Mouse (Mus musculus) forebrain, postnatal 0 days (tissue): ENCODE results near the gene Rpl19. TPM values are rescaled to one million over a fixed set of nuclear protein-coding genes. Genes with fewer than 3 reads are reported as not detected.

Experiments
- ATAC-seq: fragments of 200-750 bp; cut with Nextera tagmentation; 2 replicates; pipeline ENCODE4 v1.8.0; 2017; ENCODE audit warnings: mild to moderate bottlenecking, moderate library complexity
- DNase-seq: peaks from one replicate; pipeline ENCODE4 v3.0.0-alpha.2; 2015
- H3K27ac ChIP-seq: fragments of 300-500 bp; sonication (generic); 2 replicates; pipeline ENCODE4 v1.5.1; 2014; ENCODE audit warnings: low read depth, mild to moderate bottlenecking, antibody characterized with exemption, low read length, moderate library complexity, mixed read lengths
- H3K27me3 ChIP-seq: fragments of 300-500 bp; sonication (generic); 2 replicates; pipeline ENCODE4 v1.6.1; 2014; ENCODE audit warnings: mild to moderate bottlenecking, low read length, mixed read lengths; ENCODE audit not compliant: insufficient read depth
- H3K36me3 ChIP-seq: fragments of 300-500 bp; sonication (generic); 2 replicates; pipeline ENCODE4 v1.6.1; 2014; ENCODE audit warnings: mild to moderate bottlenecking, moderate library complexity; ENCODE audit not compliant: insufficient read depth
- H3K4me1 ChIP-seq: fragments of 300-500 bp; sonication (generic); 2 replicates; pipeline ENCODE4 v1.6.1; 2014; ENCODE audit warnings: antibody characterized with exemption; ENCODE audit not compliant: insufficient read depth
- H3K4me2 ChIP-seq: fragments of 300-500 bp; sonication (generic); 2 replicates; pipeline ENCODE4 v1.6.1; 2014; ENCODE audit warnings: low read depth, mild to moderate bottlenecking, moderate library complexity
- H3K4me3 ChIP-seq: fragments of 300-500 bp; sonication (generic); 2 replicates; pipeline ENCODE4 v1.5.1; 2014; ENCODE audit warnings: low read depth, low read length, mixed read lengths
- H3K9ac ChIP-seq: fragments of 300-500 bp; sonication (generic); 2 replicates; pipeline ENCODE4 v1.6.1; 2014; ENCODE audit warnings: mild to moderate bottlenecking
- H3K9me3 ChIP-seq: fragments of 300-500 bp; sonication (generic); 2 replicates; pipeline ENCODE4 v1.6.1; 2016; ENCODE audit warnings: low read length
- CTCF ChIP-seq: sonication (generic); IDR thresholded peaks from 2 replicates; pipeline ENCODE4 v1.5.1; 2016; ENCODE audit warnings: antibody characterized with exemption, control low read depth, low read depth
- WGBS: fragments of 180-500 bp; shearing (Covaris S2); extraction: QIAGEN DNeasy Blood & Tissue Kit; methylation state at CpG from one replicate; pipeline ENCODE4 v1.1.7; 2014; 5-methylcytosine and 5-hydroxymethylcytosine counted together
- polyA plus RNA-seq: library from polyadenylated mRNA; unstranded; fragments of >200 nt; fragmentation: Nextera tagmentation; extraction: Ambion mirVana; gene quantifications from 2 replicates; pipeline ENCODE4 v1.2.1, GENCODE M21; 2015
- total RNA-seq: library from RNA; depleted of rRNA; stranded (reverse); fragments of >200 nt; gene quantifications from 2 replicates; pipeline ENCODE4 v1.2.3, GENCODE M21; 2014

The Rpl19 gene
- total and polyA plus RNA-seq, 2 experiments from 2014 or later: 687 to 793 TPM

GRCm38 (mm10) chr11:98034061-98034460, 7.6 kb downstream of the Rpl19 start:
- no peak for TF ChIP-seq CTCF
- 81% methylated on average over 5 of the region's 5 CpGs for WGBS
- no peaks in the 10 kb centered on the region for H3K9me3 ChIP-seq
- peaks cover 23% of the 10 kb centered on the region for H3K36me3 ChIP-seq
- H3K4me2 ChIP-seq: no peak overlapping the region
- H3K9ac ChIP-seq: no peak overlapping the region
- H3K27me3 ChIP-seq: no peaks in the 10 kb centered on the region
- DNase-seq (no peak), ATAC-seq (no peak)
- peaks cover 11% of the 10 kb centered on the region for H3K4me1 ChIP-seq
- no peak overlapping the region for H3K27ac ChIP-seq
- no peak overlapping the region for H3K4me3 ChIP-seq

- no peak for TF ChIP-seq CTCF
- peaks cover 15% of the 10 kb centered on the region for H3K36me3 ChIP-seq
- H3K9ac ChIP-seq: no peak overlapping the region
- no peak overlapping the region for H3K4me2 ChIP-seq
- H3K9me3 ChIP-seq: no peaks in the 10 kb centered on the region
- H3K27me3 ChIP-seq: no peaks in the 10 kb centered on the region
- DNase-seq: peak; percentile 57
- H3K27ac ChIP-seq: no peak overlapping the region
- H3K4me1 ChIP-seq: peaks cover 11% of the 10 kb centered on the region
- WGBS: 25% methylated on average over 4 of the region's 4 CpGs
- H3K4me3 ChIP-seq: no peak overlapping the region
- ATAC-seq: peak; percentile 67
Observed at GRCm38 (mm10) chr11:98034840-98035239, 8.3 kb downstream of the Rpl19 start.

- peak overlapping the region; percentile 76 for H3K4me2 ChIP-seq
Observed at GRCm38 (mm10) chr11:98035977-98036377, 9.5 kb downstream of the Rpl19 start.

GRCm38 (mm10) chr11:98037871-98038270, 11.4 kb downstream of the Rpl19 start:
- no peak for ATAC-seq
- Histone ChIP-seq H3K9me3 (no peaks in the 10 kb centered on the region), H3K4me1 (peaks cover 11% of the 10 kb centered on the region), H3K27me3 (no peaks in the 10 kb centered on the region), H3K4me2 (no peak overlapping the region), H3K4me3 (no peak overlapping the region), H3K27ac (no peak overlapping the region), H3K36me3 (no peaks in the 10 kb centered on the region), H3K9ac (no peak overlapping the region)
- DNase-seq: no peak
- 54% methylated on average over 14 of the region's 14 CpGs for WGBS
- no peak for TF ChIP-seq CTCF

More at GRCm38 (mm10) chr11:98035977-98036377, 9.5 kb downstream of the Rpl19 start:
- DNase-seq: peak; percentile 73
- Histone ChIP-seq H3K4me1 (peaks cover 11% of the 10 kb centered on the region), H3K9me3 (no peaks in the 10 kb centered on the region), H3K27ac (no peak overlapping the region), H3K36me3 (peaks cover 4% of the 10 kb centered on the region), H3K9ac (peak overlapping the region; percentile 49), H3K4me3 (peak overlapping the region; percentile 34), H3K27me3 (no peaks in the 10 kb centered on the region)
- peak; percentile 38 for TF ChIP-seq CTCF
- 10% methylated on average over 24 of the region's 27 CpGs for WGBS
- peak; percentile 45 for ATAC-seq

- ATAC-seq (no peak), DNase-seq (no peak)
- H3K27ac ChIP-seq: no peak overlapping the region
- no peak overlapping the region for H3K4me3 ChIP-seq
- 85% methylated on average over 8 of the region's 8 CpGs for WGBS
- H3K27me3 ChIP-seq: no peaks in the 10 kb centered on the region
- H3K36me3 ChIP-seq: no peaks in the 10 kb centered on the region
- no peak for TF ChIP-seq CTCF
- H3K9ac ChIP-seq: no peak overlapping the region
- no peaks in the 10 kb centered on the region for H3K9me3 ChIP-seq
- H3K4me1 ChIP-seq: peaks cover 5% of the 10 kb centered on the region; the same call in 1 of the 2 replicates
- H3K4me2 ChIP-seq: no peak overlapping the region
Observed at GRCm38 (mm10) chr11:98040975-98041374, 14.5 kb downstream of the Rpl19 start.

- H3K9me3 ChIP-seq: no peaks in the 10 kb centered on the region
- WGBS: 84% methylated on average over 6 of the region's 6 CpGs
Observed at GRCm38 (mm10) chr11:98042741-98043140, 16.2 kb downstream of the Rpl19 start.

GRCm38 (mm10) chr11:98044074-98044473, 17.6 kb downstream of the Rpl19 start:
- ATAC-seq: no peak
- no peaks in the 10 kb centered on the region for H3K9me3 ChIP-seq
- H3K9ac ChIP-seq: no peak overlapping the region
- H3K27ac ChIP-seq: no peak overlapping the region
- no peak overlapping the region for H3K4me3 ChIP-seq
- WGBS: 61% methylated on average over 5 of the region's 5 CpGs
- H3K4me2 ChIP-seq: no peak overlapping the region
- H3K27me3 ChIP-seq: no peaks in the 10 kb centered on the region
- DNase-seq: no peak
- no peaks in the 10 kb centered on the region for H3K4me1 ChIP-seq
- H3K36me3 ChIP-seq: no peaks in the 10 kb centered on the region
- TF ChIP-seq CTCF: no peak

More at GRCm38 (mm10) chr11:98042741-98043140, 16.2 kb downstream of the Rpl19 start:
- no peak for DNase-seq
- no peak for TF ChIP-seq CTCF
- Histone ChIP-seq H3K27me3 (no peaks in the 10 kb centered on the region), H3K4me2 (no peak overlapping the region), H3K27ac (no peak overlapping the region), H3K4me1 (no peaks in the 10 kb centered on the region), H3K9ac (no peak overlapping the region), H3K36me3 (no peaks in the 10 kb centered on the region), H3K4me3 (no peak overlapping the region)
- no peak for ATAC-seq

- WGBS: 71% methylated on average over 4 of the region's 4 CpGs
- Histone ChIP-seq H3K4me1 (no peaks in the 10 kb centered on the region), H3K4me2 (no peak overlapping the region), H3K9me3 (no peaks in the 10 kb centered on the region), H3K4me3 (no peak overlapping the region), H3K9ac (no peak overlapping the region), H3K36me3 (no peaks in the 10 kb centered on the region), H3K27me3 (no peaks in the 10 kb centered on the region; the same call in 1 of the 2 replicates), H3K27ac (no peak overlapping the region)
- DNase-seq (no peak), ATAC-seq (no peak)
- TF ChIP-seq CTCF: no peak
Observed at GRCm38 (mm10) chr11:98045596-98045995, 19.1 kb downstream of the Rpl19 start.
